Mouse (Mus musculus): ENCODE measurements around the gene Slc9a5.

Gene Slc9a5

DNA sequence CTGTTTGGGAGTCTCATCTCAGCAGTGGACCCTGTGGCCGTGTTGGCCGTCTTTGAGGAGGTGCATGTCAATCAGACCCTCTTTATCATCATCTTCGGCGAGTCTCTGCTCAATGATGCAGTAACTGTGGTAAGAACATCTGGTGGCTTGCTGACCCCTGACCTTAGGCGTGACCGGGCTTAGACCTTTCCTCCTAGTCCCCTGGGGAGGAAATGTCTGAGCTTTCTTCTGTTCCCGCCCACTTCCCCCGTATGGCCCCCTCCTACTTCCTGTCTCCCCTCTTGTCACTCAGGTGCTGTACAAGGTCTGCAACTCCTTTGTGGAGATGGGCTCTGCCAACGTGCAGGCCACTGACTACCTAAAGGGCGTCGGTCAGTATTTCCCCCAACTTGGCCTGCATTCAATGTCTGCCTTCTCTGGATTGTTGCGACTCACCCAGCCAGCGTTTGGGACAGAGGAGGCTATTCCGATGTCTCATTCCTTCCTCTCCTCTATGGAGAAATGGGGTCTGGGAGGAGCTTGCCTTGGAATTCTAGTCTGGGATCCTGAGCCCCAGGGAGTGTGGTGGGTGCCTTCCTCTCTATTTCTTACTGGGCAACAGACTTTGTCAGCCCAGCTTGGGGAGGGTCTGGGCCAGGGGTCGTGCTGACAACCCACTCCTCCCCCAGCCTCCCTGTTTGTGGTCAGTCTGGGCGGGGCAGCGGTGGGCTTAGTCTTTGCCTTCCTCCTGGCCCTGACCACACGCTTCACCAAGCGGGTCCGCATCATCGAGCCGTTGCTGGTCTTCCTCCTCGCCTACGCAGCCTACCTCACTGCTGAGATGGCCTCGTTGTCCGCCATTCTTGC is 6.8 kb downstream of the Slc9a5 start:
- peak; percentile 57 for DNase-seq

GRCm38 (mm10) chr8:105356681-105357080 is 8.0 kb downstream of the Slc9a5 start:
- no peak for DNase-seq

DNA sequence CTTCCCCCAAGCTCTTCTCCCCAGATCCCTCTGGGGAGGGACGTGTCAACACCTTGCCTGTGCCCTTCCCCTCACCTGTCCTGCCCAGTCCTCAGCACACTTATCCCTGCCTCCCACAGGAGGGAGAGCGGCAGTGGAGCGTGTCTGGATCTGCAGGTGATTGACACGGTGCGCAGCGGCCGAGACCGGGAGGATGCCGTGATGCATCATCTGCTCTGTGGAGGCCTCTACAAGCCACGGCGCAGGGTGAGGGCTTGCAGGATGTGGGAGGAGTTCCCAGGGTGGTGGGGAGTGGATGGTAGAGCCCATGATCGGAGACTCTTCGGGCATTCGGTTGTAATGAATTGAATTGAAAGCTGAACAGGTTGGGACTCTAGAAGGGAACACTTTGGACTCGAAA is 10.6 kb downstream of the Slc9a5 start:
- no peak for DNase-seq

DNA sequence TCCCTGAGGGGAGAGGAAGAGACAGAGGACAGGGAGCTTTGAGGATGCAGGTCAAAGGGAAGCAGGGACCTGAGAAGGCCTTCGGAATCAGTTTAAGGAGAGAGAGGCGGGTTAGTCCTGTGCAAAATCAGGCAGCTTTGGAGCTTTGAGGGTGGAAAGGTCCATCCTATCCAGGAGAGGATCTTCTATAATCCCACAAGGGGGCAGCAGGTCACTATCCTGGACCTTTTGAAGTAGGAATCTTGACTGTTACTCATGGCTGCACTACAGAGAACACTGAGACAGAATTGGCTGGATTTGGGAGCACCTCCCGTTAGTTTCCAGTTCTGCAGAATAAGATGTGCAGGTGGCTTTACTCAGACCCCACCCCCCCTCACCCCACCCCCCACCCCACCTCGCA is 11.0 kb downstream of the Slc9a5 start:
- no peak for DNase-seq

- no peak for DNase-seq
These were observed 13.4 kb downstream of the Slc9a5 start for GRCm38 (mm10) chr8:105361751-105362702.

GRCm38 (mm10) chr8:105367107-105367506 is 18.5 kb downstream of the Slc9a5 start:
- DNase-seq = no peak

DNA sequence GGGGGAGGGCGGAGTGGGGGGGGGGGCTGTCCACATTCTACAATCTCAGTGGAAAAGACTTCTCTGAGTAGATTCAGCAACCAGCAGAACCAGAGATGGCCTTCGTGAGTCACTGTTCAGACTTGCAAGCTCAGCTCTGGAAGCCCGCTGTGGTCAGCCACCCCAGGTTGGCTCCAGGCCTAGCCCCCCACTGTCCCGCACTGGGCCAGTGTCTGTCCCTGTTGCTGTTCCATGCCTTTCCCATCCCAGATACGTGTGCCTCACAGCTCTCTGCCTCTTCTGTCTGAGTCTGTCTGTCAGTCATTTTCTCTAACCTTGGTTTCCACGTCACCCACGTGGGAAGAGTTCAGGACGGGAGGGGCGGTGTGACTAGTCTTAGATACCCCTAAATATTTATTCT is 23.8 kb downstream of the Slc9a5 start:
- no peak for DNase-seq

DNA sequence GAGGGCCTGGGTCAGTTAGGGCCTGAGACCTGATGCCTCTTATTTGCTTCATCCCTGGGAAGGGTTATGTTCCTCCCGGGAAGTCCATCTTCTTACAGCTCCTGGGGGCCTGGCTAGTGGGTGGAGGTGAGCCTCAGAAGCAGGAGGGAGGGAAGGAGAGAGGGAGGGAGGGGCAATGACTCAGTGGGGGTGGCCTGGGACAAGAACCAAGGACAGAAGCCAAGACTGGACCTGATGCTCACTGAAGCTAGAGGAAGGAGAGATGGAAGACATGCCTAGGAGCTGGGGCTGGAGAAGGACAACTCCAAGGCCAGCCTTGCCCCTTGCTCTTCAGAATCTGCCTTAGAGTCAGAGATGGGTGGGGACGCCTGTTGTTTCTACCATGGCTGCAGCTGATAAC is 24.4 kb downstream of the Slc9a5 start, which contains the start of gene Plekhg4:
TSS of gene Plekhg4 (plus strand) at position 243 of the 400 bp plus-strand sequence.
- DNase-seq = no peak

- no peak for DNase-seq
These were observed 25.9 kb downstream of the Slc9a5 start for GRCm38 (mm10) chr8:105374513-105374966.

- peak; percentile 79 for DNase-seq
These were observed 30.0 kb downstream of the Slc9a5 start for GRCm38 (mm10) chr8:105378673-105379072.

DNA sequence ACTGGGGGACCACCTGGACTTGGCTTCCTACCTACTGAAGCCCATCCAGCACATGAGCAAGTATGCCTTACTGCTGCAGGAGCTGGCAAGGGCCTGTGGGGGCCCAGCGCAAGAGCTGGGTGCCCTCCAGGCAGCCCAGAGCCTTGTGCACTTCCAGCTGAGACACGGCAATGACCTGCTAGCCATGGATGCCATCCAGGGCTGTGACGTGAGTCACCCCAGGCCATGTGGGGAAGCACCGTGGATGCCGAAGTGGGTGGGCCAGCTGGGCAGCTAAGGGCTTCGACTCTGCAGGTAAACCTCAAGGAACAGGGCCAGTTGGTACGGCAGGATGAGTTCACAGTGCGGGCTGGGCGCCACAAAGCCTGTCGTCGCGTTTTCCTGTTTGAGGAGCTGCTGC is 31.7 kb downstream of the Slc9a5 start:
- DNase-seq = no peak

DNA sequence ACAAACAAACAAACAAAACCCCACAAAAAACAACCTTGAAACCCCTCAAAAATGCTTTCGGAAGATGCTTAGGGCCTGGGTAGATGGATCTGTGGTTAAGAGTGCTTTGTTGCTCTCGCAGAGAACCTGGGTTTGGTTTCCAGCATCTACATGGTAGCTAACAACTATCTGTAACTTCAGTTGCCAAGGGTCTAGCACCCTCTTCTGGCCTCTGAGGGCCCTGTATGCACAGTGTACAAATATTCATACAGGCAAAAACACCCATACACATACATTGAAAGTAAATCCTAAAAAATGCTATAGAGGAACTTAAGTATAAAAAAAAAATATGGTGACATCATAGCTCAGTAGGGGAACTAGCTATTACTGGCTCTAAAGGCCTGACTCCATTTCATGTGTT is 35.4 kb downstream of the Slc9a5 start:
- DNase-seq = no peak

DNA sequence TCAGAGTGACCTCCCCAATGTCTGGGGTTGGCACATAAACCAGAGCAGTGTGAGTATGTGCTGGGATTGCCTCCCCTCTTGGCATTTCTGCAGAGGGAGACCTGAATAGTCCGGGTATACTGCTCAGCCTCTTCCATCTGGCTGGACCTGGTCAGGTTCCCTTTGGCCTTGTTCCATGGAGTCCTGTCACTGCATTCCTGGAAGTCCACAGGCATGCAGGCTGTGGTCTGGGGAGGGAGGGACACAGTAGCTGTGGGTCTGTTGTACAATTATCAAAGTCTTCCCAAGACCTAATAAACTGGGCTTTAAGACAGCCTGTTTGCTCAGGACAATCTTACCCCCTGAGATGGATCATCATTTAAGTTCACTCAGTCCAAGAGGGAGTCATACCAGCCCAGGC is 38.5 kb downstream of the Slc9a5 start:
- DNase-seq = peak; percentile 59

GRCm38 (mm10) chr8:105389096-105389495 is 40.5 kb downstream of the Slc9a5 start:
- no peak for DNase-seq

- no peak for DNase-seq
These were observed 44.6 kb downstream of the Slc9a5 start for GRCm38 (mm10) chr8:105393089-105393787.

DNA sequence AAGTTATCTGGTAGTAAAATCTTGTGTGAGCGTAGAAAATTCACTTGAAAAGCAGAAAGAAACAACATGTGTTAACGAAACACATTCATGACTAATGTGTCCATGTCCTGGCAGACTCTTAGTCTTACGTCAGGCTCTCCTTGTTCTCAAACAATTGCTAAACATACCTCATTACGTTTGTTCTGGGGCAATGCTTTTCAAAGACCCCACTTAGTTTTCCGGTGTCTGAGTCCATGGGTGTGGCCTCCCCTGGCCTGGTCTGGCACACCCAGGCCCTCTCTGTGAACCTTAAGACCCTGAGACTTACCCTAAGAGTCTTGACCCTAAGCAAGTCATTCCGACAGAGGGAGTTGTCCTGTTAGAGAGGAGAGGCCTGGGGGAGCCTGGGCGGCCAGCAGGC is 45.3 kb downstream of the Slc9a5 start:
- no peak for DNase-seq

DNA sequence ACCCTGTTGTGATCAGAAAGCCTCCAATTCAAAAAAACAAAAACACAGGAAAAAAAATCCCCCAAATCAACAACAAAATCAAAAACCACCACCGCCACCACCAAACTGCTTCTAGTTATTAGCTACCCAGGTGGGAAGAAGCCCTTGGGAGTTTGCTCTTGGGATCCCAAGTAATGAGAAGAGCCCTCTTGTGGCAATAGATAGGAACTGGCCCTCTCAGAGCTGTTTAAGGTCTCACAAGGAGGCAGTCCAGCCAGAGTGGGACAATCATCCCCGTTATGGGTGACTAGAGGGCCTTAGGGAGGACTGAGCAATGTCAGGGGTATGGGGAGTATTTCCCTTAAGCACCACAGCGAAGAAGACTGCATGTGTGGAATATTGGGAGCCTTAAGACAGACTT is 49.1 kb downstream of the Slc9a5 start:
- DNase-seq = peak; percentile 59

GRCm38 (mm10) chr8:105400016-105400415 is 51.4 kb downstream of the Slc9a5 start:
- DNase-seq = no peak

DNA sequence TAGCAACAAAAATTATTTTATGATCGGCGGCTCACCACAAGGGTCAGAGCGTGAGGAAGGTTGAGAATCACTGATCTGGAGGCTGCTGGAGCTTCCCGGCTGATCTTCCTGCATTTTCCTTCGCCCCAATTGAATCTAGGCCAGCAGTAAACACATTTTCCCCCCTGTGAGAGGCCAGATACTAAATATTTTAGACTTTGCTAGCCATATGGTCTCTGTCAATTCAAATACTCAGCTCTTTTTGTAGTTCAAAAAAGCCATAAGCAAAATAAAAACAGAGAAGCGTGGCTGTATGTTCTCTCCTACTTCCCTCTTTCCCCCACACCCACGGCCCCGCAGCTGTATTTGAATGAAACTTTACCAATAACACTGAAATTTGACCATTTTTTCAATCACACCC is 54.8 kb downstream of the Slc9a5 start:
- no peak for DNase-seq

DNA sequence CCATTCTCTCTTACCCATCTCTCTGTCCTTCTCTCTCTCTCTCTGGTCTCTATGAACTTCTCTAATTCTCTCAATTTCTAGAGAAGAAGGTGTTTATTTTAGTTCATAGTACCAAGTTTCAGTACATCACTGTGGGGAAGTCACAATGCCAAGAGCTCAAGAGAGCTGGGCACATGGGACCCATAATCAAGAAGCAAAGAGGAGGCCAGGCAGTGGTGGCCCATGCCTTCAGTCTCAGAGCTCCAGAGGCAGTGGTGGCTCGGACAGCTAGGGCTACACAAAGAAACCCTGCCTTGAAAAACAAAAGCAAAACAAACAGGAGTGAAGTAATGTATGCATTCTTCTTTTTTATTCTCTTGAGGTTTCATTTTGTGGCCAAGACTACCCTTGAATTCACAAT is 55.9 kb downstream of the Slc9a5 start:
- DNase-seq = no peak

- DNase-seq = no peak
These were observed 57.8 kb downstream of the Slc9a5 start for GRCm38 (mm10) chr8:105406416-105406815.

- DNase-seq = no peak
These were observed 59.7 kb downstream of the Slc9a5 start for GRCm38 (mm10) chr8:105408331-105408730.

DNA sequence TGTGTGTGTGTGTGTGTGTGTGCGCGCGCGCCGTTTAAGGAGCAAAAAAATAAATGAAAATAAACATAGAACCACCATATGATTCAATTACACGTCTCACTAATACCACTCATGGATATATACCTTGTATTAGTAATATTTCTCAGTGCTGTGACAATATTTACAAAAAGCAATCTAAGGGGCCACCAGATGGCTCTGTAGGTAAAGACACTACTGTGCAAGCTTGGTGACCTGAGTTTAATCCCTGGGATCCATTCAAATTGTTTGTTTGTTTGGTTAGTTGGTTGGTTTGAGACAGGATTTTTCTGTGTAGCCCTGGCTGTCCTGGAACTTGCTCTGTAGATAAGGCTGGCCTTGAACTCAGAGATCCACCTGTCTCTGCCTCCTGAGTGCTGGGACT is 61.3 kb downstream of the Slc9a5 start:
- no peak for DNase-seq

Measured in kidney, adult 18-20 months (tissue).